Mouse (Mus musculus): ENCODE measurements around the gene Poll.

Poll gene

DNA sequence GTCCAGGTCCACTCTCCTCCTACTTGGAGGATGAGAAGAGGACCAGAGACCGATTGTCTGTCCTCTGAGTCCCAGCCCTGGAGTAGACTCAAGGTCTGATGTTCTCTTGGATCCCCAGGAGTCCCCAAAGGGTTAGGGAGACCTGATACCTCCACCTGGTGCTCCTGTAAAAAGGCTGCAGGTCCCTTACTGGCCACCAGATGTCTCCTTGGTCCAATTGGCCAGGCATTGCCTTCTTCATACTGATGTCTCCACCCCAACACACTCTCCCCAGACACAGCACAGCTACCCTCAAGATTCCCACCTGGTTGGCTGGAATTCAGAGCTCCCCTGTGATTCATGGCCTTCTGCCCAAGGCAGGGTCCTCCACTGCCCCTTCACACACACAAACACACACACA is 22.8 kb downstream of the Poll start:
- DNase-seq (ENCODE audit: low read depth in 2 of 2, low spot score in 2 of 2): peak; percentile 42 to 52

DNA sequence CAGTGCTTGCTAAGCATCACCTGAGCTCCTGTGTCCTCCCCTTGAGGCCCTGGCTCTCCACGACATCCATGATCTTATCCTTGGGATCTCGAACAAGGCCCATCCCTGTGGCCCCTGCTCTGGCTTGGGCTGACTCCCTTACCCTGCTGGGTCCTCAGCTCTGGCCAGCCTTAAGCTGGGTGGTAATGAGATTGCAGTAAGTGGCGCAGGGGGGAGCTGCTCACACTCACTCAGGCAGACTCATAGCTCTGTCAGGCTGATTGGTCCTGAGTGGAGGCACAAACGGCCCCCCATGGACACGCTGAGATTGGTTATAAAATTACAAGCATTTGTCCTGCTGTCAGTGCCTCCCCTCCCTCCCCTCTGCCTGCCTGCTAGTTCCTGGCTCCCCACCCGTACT is 24.4 kb downstream of the Poll start:
- no peak for DNase-seq (ENCODE audit: low read depth in 2 of 2, low spot score in 2 of 2)

DNA sequence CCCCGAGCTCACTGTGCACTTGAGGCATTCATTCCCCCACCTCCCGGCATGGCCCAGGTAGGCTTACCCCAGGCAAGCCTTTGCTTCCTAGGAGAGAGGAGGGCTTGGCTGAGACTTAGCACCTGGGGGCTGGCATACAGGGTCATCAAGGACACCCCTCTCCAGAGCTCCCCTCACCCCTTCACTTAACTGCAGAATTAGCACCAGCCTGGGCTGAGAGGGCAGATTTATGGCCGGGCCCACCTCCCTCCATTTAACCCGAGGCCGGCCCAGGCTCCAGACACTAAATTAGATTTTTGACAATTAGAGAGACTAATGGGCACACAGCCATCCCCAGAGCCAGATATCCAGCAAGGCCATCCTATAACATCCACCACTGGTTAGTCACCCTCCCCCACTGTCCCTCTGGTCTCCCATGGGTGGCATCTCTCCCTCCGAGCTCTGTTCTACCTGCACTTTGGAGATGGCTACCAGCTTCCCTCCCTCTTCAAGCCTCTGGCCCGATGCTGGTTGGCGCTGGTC is 25.1 kb downstream of the Poll start:
- no peak for DNase-seq (ENCODE audit: low read depth in 2 of 2, low spot score in 2 of 2)

DNA sequence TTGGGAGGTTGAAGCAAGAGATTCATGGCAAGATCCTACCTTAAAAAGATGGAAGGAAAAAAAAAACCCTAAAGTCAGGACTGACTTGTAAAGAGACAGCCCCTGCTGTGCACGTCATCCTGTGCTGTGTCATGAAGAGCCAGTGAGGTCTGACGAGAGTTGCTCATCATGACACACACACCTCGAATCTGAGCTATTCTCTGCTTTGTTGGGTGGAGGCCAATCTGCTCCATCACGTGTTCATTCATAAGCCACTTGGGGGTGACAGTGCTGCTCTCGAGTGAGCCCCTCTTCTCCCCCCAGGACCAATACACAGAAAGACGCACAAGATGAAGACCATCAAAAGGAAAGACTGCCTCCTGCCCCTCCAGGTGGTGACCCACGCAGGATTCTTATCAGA is 26.7 kb downstream of the Poll start:
- DNase-seq (ENCODE audit: low read depth in 2 of 2, low spot score in 2 of 2): no peak

DNA sequence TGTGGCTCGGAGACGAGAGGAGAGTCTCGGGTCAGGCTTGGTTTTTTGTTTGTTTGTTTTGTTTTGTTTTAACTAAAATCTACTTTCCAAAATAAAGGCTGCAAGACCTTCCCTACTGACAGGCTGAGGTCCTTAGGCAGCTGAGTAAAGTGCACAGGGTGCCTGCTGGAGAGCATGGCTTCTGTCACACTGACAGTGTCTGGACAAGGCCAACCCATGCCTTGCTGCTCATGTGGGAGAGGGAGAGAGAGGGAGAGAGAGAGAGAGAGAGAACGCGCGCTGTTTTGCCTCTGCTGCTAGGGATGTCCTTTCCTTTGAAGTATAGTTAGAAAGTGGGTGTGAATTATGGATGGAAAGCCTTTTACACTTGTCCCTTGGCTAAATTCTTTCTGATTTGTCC is 28.8 kb downstream of the Poll start:
- no peak for DNase-seq (ENCODE audit: low read depth in 2 of 2, low spot score in 2 of 2)

DNA sequence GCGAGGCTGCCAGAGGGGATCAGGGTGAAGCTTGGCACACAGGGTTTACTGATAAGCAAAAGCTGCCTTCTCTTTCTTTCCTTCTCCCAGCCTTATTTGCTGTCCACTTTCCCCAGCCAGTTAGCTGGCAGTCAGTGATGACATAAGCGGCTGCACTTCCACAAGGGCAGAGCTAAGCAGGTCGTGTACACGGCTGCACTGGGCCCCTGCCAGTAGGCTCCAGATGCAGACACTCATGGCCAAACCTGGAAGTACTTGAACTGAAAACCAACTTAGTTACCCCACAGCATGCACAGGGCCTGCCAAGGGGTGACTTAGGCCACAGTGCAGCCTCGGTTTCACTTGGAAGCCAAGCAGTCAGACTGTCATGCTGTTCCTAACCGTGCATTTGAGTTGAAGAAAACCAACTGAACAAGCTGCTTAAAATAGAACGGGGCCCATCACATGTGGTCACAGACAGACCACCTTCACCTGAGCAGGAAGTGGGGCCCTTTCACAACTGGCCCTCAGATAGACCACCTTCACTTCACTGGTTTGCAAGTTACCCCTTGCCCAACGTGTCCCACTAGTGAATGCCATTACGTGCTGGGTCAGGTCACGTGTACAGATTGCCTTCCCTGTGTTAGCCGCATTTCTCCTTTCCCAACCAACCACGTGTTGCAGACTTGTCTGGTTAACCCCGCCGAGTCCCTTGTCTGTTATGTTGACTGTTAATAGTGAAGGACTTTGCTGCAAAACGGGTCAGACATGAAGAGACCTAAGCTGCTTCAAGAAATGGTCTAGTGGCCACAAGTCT is 29.9 kb downstream of the Poll start:
- DNase-seq (ENCODE audit: low read depth in 2 of 2, low spot score in 2 of 2): no peak

DNA sequence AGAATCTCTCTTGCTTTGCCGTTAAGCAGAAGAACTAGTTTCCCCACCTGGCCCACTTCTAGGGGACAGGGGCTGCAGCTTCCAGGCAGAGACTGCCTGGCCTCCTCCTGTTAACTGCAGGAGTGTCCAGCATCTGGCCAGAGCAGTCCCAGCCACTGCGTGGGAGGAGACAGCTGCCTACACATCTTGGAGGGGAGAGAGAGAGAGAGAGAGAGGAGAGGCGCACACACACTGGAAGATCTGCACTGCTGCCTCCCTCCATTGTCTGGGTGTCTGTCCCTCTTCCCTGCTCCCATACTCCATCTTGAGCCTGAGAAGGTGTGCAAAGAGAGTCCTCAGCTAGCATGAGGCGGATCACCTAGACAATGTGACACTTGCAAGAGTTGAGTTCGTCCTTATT is 31.0 kb downstream of the Poll start:
- no peak for DNase-seq (ENCODE audit: low read depth in 2 of 2, low spot score in 2 of 2)

DNA sequence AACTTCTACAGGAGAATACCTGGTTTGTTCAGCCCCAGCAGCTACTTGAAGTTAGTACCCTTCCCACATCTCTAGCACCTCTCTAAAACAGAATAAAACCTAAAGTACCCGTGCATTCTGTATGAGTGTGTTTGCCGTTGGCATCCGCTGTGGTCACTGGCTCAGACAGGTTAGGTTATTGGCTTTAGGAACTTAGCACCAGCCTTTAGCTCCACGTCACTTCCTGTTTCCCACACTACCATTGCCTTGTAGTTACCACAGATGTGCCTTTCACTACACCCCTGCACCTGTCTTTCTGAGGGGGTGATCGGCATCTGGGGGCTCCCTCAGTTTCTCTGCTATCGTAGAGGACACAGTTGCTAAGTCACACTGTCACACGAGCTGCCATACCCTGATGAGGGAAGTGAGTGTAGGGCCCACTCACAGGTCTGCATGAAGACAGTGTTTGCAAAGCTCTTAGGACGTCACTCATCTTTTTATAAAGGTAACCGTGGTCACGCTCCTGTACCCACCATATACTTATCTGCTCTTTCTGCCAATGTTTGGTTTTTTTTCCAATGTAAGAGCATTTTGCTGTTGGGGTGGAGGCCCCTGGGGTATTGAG is 32.3 kb downstream of the Poll start:
- DNase-seq (ENCODE audit: low read depth in 2 of 2, low spot score in 2 of 2): peak; percentile 25 to 52

DNA sequence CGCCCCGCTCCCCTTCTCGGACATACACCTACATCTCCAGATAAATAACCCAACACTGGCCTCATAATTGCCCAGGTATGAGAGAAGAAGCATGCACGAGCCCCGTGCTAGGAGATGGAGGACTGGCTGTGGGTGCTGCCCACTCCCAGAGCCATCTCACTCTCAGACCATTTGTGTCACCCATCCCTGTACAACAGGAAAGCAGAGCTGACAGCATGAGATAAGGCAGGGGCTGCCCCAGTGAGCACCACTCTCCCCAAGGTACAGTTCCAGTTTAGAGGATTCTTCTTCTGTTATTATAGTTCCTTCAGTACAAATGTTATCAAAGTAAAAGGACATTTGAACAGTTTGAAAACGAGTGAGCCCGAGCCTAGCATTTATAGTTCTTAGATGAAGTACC is 32.9 kb downstream of the Poll start:
- DNase-seq (ENCODE audit: low read depth in 2 of 2, low spot score in 2 of 2): no peak

DNA sequence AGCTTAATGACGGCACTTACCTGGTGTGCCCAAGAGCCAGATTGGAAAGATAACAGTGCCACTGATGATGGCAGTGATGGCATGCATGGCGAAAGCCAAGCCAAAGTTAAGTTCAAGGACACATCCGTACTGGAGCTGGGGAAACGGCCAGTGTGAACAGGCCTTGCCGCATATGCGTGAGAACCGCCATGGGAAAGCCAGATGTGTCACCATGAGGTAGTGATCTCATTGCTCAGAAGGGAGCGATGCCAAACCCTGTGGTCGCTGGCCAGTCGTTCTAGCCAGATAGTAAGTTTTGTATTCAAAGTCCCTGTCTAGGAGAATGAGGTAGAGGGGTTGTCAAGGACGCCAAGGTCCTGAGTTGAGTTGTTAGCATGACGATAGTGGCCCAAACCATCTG is 44.1 kb downstream of the Poll start:
- no peak for DNase-seq (ENCODE audit: low read depth in 2 of 2, low spot score in 2 of 2)

DNA sequence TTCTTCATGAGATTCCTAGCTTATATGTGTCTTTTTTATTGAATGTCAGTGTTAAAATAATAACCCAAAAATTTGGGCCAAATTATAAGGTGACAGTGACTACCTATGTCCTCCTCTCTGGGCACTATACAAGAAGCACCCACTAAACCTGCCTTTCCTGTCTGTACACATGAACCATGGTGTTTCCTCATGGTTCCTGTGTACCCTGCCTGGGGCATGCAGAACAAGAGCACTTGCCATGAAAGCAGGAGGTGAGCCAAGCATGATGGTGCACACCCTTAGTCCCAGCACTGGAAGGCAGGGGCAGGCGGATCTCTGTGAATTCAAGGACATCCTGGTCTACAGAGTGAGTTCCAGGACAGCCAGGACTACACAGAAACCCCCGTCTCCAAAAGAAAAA is 45.0 kb downstream of the Poll start:
- DNase-seq (ENCODE audit: low read depth in 2 of 2, low spot score in 2 of 2): no peak

DNA sequence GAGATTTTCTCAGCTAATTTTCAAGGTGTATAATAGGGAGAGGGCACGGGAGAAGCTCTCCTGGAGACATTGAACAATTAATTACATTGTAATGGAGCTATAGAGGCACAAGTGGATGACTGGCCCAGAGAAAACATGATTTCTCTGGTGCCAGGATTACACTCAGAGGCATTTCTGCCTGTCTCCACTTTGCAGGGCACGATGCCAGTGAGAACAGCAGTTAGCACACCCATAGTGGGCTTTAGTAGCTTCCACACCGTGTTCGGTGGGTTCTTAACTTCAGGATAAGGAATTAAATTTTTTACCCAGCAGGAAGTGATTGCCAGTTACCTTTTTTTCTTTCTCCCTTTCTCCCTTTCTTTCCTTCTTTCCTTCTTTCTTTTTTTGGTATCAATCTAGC is 48.9 kb downstream of the Poll start:
- DNase-seq (ENCODE audit: low read depth in 2 of 2, low spot score in 2 of 2): no peak

DNA sequence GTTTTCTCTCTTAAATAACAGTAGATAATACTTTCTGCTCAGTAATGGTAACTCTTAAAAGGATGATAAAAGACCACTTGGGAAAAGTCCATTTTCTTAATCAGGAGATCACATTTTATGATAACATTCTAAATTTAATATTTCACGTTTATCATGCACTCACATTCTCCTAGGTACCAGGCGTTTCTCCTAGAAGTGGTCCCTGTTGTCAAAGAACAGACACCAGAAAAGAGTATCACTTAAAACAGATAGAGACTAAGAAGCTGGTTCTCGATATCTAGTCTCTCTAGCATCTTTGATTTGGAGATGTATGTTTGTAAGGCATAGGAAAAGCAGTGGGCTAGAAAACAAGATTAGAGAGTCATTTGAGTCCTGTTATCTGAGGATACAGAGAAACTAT is 49.7 kb downstream of the Poll start:
- DNase-seq (ENCODE audit: low read depth in 2 of 2, low spot score in 2 of 2): no peak

DNA sequence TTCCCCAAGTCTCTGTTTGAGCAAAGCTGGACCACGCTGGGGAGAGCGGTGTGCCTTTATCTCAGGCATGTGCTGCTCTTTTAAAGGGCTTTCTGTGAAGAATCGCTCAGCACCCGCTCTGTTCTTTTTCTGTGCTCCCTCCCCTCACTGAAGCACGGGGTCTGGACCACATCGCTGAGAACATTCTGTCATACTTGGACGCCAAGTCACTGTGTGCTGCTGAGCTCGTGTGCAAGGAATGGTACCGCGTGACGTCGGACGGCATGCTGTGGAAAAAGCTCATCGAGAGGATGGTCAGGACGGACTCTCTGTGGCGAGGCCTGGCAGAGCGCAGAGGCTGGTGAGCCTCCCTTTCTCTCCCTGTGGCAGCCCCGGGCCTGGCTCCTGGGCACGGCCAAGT is 52.8 kb downstream of the Poll start:
- no peak for DNase-seq (ENCODE audit: low read depth in 2 of 2, low spot score in 2 of 2)

DNA sequence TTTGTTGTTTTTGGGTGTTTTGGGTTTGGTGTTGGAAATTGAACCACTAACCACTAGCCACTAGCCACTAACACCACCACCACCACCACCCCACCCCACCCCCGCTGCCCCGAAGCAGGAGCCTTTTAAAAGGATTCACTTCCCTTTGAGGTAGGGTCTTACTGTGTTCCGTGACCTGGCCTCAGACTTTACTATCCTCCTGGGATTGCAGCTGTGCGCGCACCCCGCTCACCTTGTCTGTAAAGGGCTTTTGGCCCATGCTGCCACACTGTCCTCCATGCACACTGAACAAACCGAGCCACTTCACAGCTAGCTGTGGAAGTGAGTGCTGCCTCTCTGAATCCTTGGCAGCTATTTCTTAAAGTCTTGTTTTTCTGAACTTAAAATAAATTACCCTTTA is 54.9 kb downstream of the Poll start:
- DNase-seq (ENCODE audit: low read depth in 2 of 2, low spot score in 2 of 2): no peak
